Mouse (Mus musculus) kidney, adult 2 months (tissue): Measurements from ENCODE around the gene Gdf11. TPM values are rescaled to one million over a fixed set of nuclear protein-coding genes. Genes with fewer than 3 reads are reported as not detected.

Experiments
- DNase-seq: peaks from one replicate; pipeline ENCODE4 v3.0.0; 2021
- H3K27ac ChIP-seq: fragments of 200-500 bp; 2 replicates; pipeline ENCODE4 v1.5.1; 2012; ENCODE audit warnings: low read depth, low read length, control low read depth, inconsistent platforms; ENCODE audit not compliant: insufficient read depth
- H3K27me3 ChIP-seq: fragments of 200-500 bp; replicated peaks from 2 replicates; pipeline ENCODE4 v1.6.1; 2012; ENCODE audit warnings: mild to moderate bottlenecking, moderate library complexity, low read length, inconsistent platforms; ENCODE audit not compliant: control insufficient read depth, insufficient read depth
- H3K36me3 ChIP-seq: fragments of 200-500 bp; 2 replicates; pipeline ENCODE4 v1.6.1; 2012; ENCODE audit warnings: mild to moderate bottlenecking, moderate library complexity, low read length, inconsistent platforms; ENCODE audit not compliant: control insufficient read depth, insufficient read depth
- H3K4me1 ChIP-seq: fragments of 200-500 bp; 2 replicates; pipeline ENCODE4 v1.6.1; 2011; ENCODE audit warnings: low read length; ENCODE audit not compliant: control insufficient read depth, insufficient read depth
- H3K4me3 ChIP-seq: fragments of 200-500 bp; 2 replicates; pipeline ENCODE4 v1.5.1; 2011; ENCODE audit warnings: mild to moderate bottlenecking, low read depth, low read length, control low read depth; ENCODE audit not compliant: insufficient read depth
- CTCF ChIP-seq: fragments of 200-500 bp; conservative IDR thresholded peaks from 2 replicates; pipeline ENCODE4 v1.5.1; 2011; ENCODE audit warnings: low read depth, mild to moderate bottlenecking, control low read depth, low read length, moderate library complexity, mixed read lengths; ENCODE audit not compliant: insufficient read depth, insufficient read length
- POLR2A ChIP-seq: fragments of 200-500 bp; IDR thresholded peaks from one replicate; pipeline ENCODE4 v1.6.1; 2011; ENCODE audit warnings: low read depth, low read length, control low read depth
- WGBS: fragments of 180-500 bp; shearing (Covaris S2); methylation state at CpG from one replicate; pipeline ENCODE4 v1.1.7; 2018; 5-methylcytosine and 5-hydroxymethylcytosine counted together
- polyA plus RNA-seq: library from polyadenylated mRNA; depleted of rRNA; stranded (reverse); fragments of >200 nt; gene quantifications from 2 replicates; pipeline ENCODE4 v1.2.3, GENCODE M21; 2012

The Gdf11 gene
- polyA plus RNA-seq, 1 experiment: 2.5 TPM

- WGBS: 52% methylated on average over 9 of the region's 9 CpGs
These were observed 32.4 kb upstream of the Gdf11 start, which contains the start of gene Bloc1s1 for GRCm38 (mm10) chr10:128923935-128924334. Gene Bloc1s1 (minus strand): TSS chr10:128924035.

GRCm38 (mm10) chr10:128923013-128923691 lies 31.6 kb upstream of the Gdf11 start:
- under 1% methylated on average over 42 of the region's 42 CpGs for WGBS
- Histone ChIP-seq H3K36me3 (no peaks in the 10 kb centered on the region), H3K4me1 (peaks cover 43% of the 10 kb centered on the region), H3K27ac (peak overlapping the region; percentile 98), H3K4me3 (peak overlapping the region; percentile 65), H3K27me3 (no peaks in the 10 kb centered on the region)
- DNase-seq: peak; percentile 98
- TF ChIP-seq CTCF: 0 out of 2 replicates have a peak, but pooled peaks have one; percentile 26
- peak; percentile 58 for TF ChIP-seq POLR2A

More at GRCm38 (mm10) chr10:128923935-128924334, 32.4 kb upstream of the Gdf11 start, which contains the start of gene Bloc1s1:
- Histone ChIP-seq H3K27me3 (no peaks in the 10 kb centered on the region), H3K4me1 (peaks cover 38% of the 10 kb centered on the region), H3K4me3 (peak within 1 kb of the TSS; percentile 65), H3K36me3 (no peaks in the 10 kb centered on the region), H3K27ac (peak within 1 kb of the TSS; percentile 98)
- no peak for DNase-seq
- TF ChIP-seq CTCF (no peak), POLR2A (no peak)

- H3K4me3 ChIP-seq: peak within 1 kb of the TSS; percentile 65
- DNase-seq: no peak
- H3K27ac ChIP-seq: peak within 1 kb of the TSS; percentile 98
- no peaks in the 10 kb centered on the region for H3K27me3 ChIP-seq
- peaks cover 45% of the 10 kb centered on the region for H3K4me1 ChIP-seq
- WGBS: 18% methylated on average over 1 of the region's 1 CpGs
- TF ChIP-seq CTCF: no peak
- TF ChIP-seq POLR2A: no peak
- no peaks in the 10 kb centered on the region for H3K36me3 ChIP-seq
These were observed 31.2 kb upstream of the Gdf11 start, which contains the start of gene Rdh5 for GRCm38 (mm10) chr10:128922822-128923012. Gene Rdh5 (minus strand): TSS chr10:128922888.

GRCm38 (mm10) chr10:128921883-128922821 lies 30.6 kb upstream of the Gdf11 start:
- H3K36me3 ChIP-seq: no peaks in the 10 kb centered on the region
- H3K4me1 ChIP-seq: peaks cover 45% of the 10 kb centered on the region
- H3K4me3 ChIP-seq: peak overlapping the region; percentile 65
- no peak for DNase-seq
- no peaks in the 10 kb centered on the region for H3K27me3 ChIP-seq
- WGBS: 53% methylated on average over 16 of the region's 16 CpGs
- no peak for TF ChIP-seq POLR2A
- TF ChIP-seq CTCF: no peak
- peak overlapping the region; percentile 49 for H3K27ac ChIP-seq

- Histone ChIP-seq H3K27ac (peak overlapping the region; percentile 75), H3K36me3 (no peaks in the 10 kb centered on the region), H3K27me3 (no peaks in the 10 kb centered on the region), H3K4me1 (peaks cover 45% of the 10 kb centered on the region), H3K4me3 (no peak overlapping the region)
- TF ChIP-seq CTCF (no peak), POLR2A (no peak)
- 15% methylated on average over 1 of the region's 1 CpGs for WGBS
- DNase-seq: no peak
These were observed 29.7 kb upstream of the Gdf11 start for GRCm38 (mm10) chr10:128921251-128921650.

GRCm38 (mm10) chr10:128920736-128921161 lies 29.2 kb upstream of the Gdf11 start:
- H3K36me3 ChIP-seq: no peaks in the 10 kb centered on the region
- peaks cover 45% of the 10 kb centered on the region for H3K4me1 ChIP-seq
- H3K27me3 ChIP-seq: no peaks in the 10 kb centered on the region
- WGBS: 38% methylated on average over 3 of the region's 3 CpGs
- H3K27ac ChIP-seq: peak overlapping the region; percentile 75
- DNase-seq: peak; percentile 82
- H3K4me3 ChIP-seq: no peak overlapping the region
- TF ChIP-seq CTCF (no peak), POLR2A (no peak)

GRCm38 (mm10) chr10:128919966-128920365 lies 28.4 kb upstream of the Gdf11 start:
- WGBS: 69% methylated on average over 7 of the region's 7 CpGs
- H3K4me3 ChIP-seq: no peak overlapping the region

More at GRCm38 (mm10) chr10:128919966-128920365, 28.4 kb upstream of the Gdf11 start:
- Histone ChIP-seq H3K4me1 (peaks cover 45% of the 10 kb centered on the region), H3K27ac (peak overlapping the region; percentile 47), H3K27me3 (no peaks in the 10 kb centered on the region), H3K36me3 (no peaks in the 10 kb centered on the region)
- DNase-seq: no peak
- no peak for TF ChIP-seq CTCF
- TF ChIP-seq POLR2A: no peak
